In the genomic region with DNA sequence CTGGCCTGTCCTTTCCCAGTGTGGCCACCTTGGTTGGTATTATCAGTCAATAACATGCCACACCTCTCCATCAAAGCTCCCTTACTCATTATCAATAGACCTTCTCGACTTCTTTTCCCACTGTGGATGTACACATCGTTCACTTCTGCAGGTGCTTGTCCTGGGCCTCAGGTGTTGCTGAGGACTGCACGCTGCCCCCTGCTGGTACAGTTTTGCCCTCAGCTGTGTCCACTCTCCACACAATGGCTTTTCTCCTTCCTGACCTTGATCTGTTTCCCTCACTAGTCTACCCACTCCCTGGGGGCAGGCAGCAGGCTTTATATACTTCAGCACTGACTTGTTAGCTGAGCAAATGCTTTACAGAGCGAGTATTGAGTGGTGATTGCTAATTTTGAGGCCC, we compare ENCODE assay signal across 10 mouse cellular contexts. TPM values are rescaled to one million over a fixed set of nuclear protein-coding genes. Genes with fewer than 3 reads are reported as not detected.
A peak's percentile ranks its signal among the peaks of the same experiment; 100 is the strongest.
DNase-seq lines count a peak whose midpoint lies in the region; ATAC-seq and TF ChIP-seq lines count a peak whose summit lies in the region.
"Had no signal": no experiment of that assay in that cellular context is flagged by ENCODE, and none has a peak within 500 bp of the region (broad histone marks: within the 10 kb centered on the region; RNA-seq: fewer than 3 reads in every experiment).

No protein-coding gene starts in this region.

- H3K36me3 ChIP-seq in intestine, postnatal 0 days (ENCODE audit: control insufficient read depth, insufficient read depth): no peaks in the 10 kb centered on the region
- no peaks in the 10 kb centered on the region for H3K36me3 ChIP-seq in intestine, embryonic 15.5 days

- intact Hi-C loops in left cerebral cortex, postnatal 14 days (cut with DNase I): no loop called here

- no peaks in the 10 kb centered on the region for H3K9me3 ChIP-seq in intestine, postnatal 0 days (ENCODE audit: control insufficient read depth)
- H3K9me3 ChIP-seq in intestine, embryonic 15.5 days: no peaks in the 10 kb centered on the region

- WGBS in intestine, postnatal 0 days: 24% methylated on average over 4 of the region's 4 CpGs
- 34% methylated on average over 4 of the region's 4 CpGs for WGBS in intestine, embryonic 15.5 days

- no peak overlapping the region for H3K27ac ChIP-seq in intestine, postnatal 0 days (ENCODE audit: low read depth, low read length)
- H3K27ac ChIP-seq in intestine, embryonic 15.5 days: no peak overlapping the region
- H3K27ac ChIP-seq: macrophage had no signal

- no peak overlapping the region for H3K4me3 ChIP-seq in intestine, postnatal 0 days (ENCODE audit: low read depth, low read length)
- no peak overlapping the region for H3K4me3 ChIP-seq in intestine, embryonic 15.5 days (replicated peaks)

- H3K27me3 ChIP-seq in intestine, postnatal 0 days (replicated peaks; ENCODE audit: control insufficient read depth, insufficient read depth, low read length): no peaks in the 10 kb centered on the region; the same call in 1 of the 2 replicates
- no peaks in the 10 kb centered on the region; the same call in 1 of the 2 replicates for H3K27me3 ChIP-seq in intestine, embryonic 15.5 days (replicated peaks)

- H3K4me1 ChIP-seq in intestine, postnatal 0 days (replicated peaks; ENCODE audit: control insufficient read depth, insufficient read depth, low read length): no peaks in the 10 kb centered on the region
- no peaks in the 10 kb centered on the region for H3K4me1 ChIP-seq in intestine, embryonic 15.5 days (replicated peaks)

- peak; percentile 80 for TF ChIP-seq CTCF in intestine, postnatal 0 days (IDR thresholded peaks at IDR 0.05; ENCODE audit: low read depth)

- peak; percentile 44 for DNase-seq in ES-CJ7 (ENCODE audit: low read depth, low spot score)
- DNase-seq in embryo, embryonic 11 days: peak; percentile 30
- no peak for DNase-seq in left cerebral cortex, postnatal 14 days (ENCODE audit: low spot score in 2 of 2)
- no peak for DNase-seq in Muller cell, postnatal 12 days (ENCODE audit: inconsistent ontology term)

- H3K4me2 ChIP-seq in intestine, postnatal 0 days (replicated peaks; ENCODE audit: low read depth): no peak overlapping the region
- no peak overlapping the region for H3K4me2 ChIP-seq in intestine, embryonic 15.5 days (replicated peaks)

- H3K9ac ChIP-seq in intestine, postnatal 0 days (ENCODE audit: low read depth, low read length): no peak overlapping the region
- no peak overlapping the region for H3K9ac ChIP-seq in intestine, embryonic 15.5 days

- ATAC-seq in intestine, postnatal 0 days: no peak
- ATAC-seq in intestine, embryonic 15.5 days: no peak
- ATAC-seq in megakaryocyte-erythroid progenitor cell, adult 5-6 weeks (replicated peaks; ENCODE audit: low FRiP score, low TSS enrichment, poor library complexity, severe bottlenecking): peak; percentile 69
- ATAC-seq in frontal cortex, adult (ENCODE audit: low TSS enrichment): no peak

RNA-seq across cellular contexts. Expression of a gene that starts 1.8 kb away (rescaled TPM):
- polyA plus RNA-seq in intestine, postnatal 0 days (2015; fragmentation: Nextera tagmentation; extraction: Ambion mirVana): 35.8 and 41.2 TPM in 2 replicates
- 10.2 TPM in 2 replicates for polyA plus RNA-seq in intestine, embryonic 15.5 days (2015; fragmentation: Nextera tagmentation; extraction: Ambion mirVana)
- 2.0 and 4.4 TPM in 2 replicates for total RNA-seq in megakaryocyte-erythroid progenitor cell, adult 5-6 weeks (2014; fragmentation: Nextera tagmentation)
- 12.4 and 31.9 TPM in 2 replicates for total RNA-seq in megakaryocyte-erythroid progenitor cell, adult 5-6 weeks (2017)
- total RNA-seq in left cerebral cortex, postnatal 14 days (2021): 1 to 10 TPM; 1.6 to 1.7 TPM

RNA-seq across cellular contexts. Expression of a gene that starts 19.8 kb away (rescaled TPM):
- polyA plus RNA-seq in intestine, postnatal 0 days (2015; fragmentation: Nextera tagmentation; extraction: Ambion mirVana): 24.1 and 25.1 TPM in 2 replicates
- polyA plus RNA-seq in intestine, embryonic 15.5 days (2015; fragmentation: Nextera tagmentation; extraction: Ambion mirVana): 6.9 and 7.4 TPM in 2 replicates
- total RNA-seq in megakaryocyte-erythroid progenitor cell, adult 5-6 weeks (2014; fragmentation: Nextera tagmentation): 5.9 TPM in 1 of 2 replicates, not detected in the other
- total RNA-seq in megakaryocyte-erythroid progenitor cell, adult 5-6 weeks (2017): 15.0 and 24.9 TPM in 2 replicates
- total RNA-seq in left cerebral cortex, postnatal 14 days (2021): 1 to 10 TPM in 1 of 2 experiments, under 1 TPM in 1; 0.99 to 2.4 TPM

RNA-seq across cellular contexts. Expression of a gene that starts 28.4 kb away (rescaled TPM):
- polyA plus RNA-seq in intestine, postnatal 0 days (2015; fragmentation: Nextera tagmentation; extraction: Ambion mirVana): 53.8 and 53.9 TPM in 2 replicates
- 17.1 and 21.4 TPM in 2 replicates for polyA plus RNA-seq in intestine, embryonic 15.5 days (2015; fragmentation: Nextera tagmentation; extraction: Ambion mirVana)
- total RNA-seq in megakaryocyte-erythroid progenitor cell, adult 5-6 weeks (2014; fragmentation: Nextera tagmentation): 20.3 and 24.1 TPM in 2 replicates
- 68.7 and 80.9 TPM in 2 replicates for total RNA-seq in megakaryocyte-erythroid progenitor cell, adult 5-6 weeks (2017)
- 1 to 10 TPM; 1.1 to 2.1 TPM for total RNA-seq in left cerebral cortex, postnatal 14 days (2021)

RNA-seq across cellular contexts. Expression of a gene that starts 39.6 kb away (rescaled TPM):
- polyA plus RNA-seq in intestine, postnatal 0 days (2015; fragmentation: Nextera tagmentation; extraction: Ambion mirVana): not detected in 2 replicates
- not detected in 2 replicates for polyA plus RNA-seq in intestine, embryonic 15.5 days (2015; fragmentation: Nextera tagmentation; extraction: Ambion mirVana)
- total RNA-seq in megakaryocyte-erythroid progenitor cell, adult 5-6 weeks (2014; fragmentation: Nextera tagmentation): 0.50 TPM in 1 of 2 replicates, not detected in the other
- not detected in 2 replicates for total RNA-seq in megakaryocyte-erythroid progenitor cell, adult 5-6 weeks (2017)
- total RNA-seq in left cerebral cortex, postnatal 14 days (2021): not detected
- total RNA-seq: hematopoietic stem cell, adult 5-6 weeks had no signal

RNA-seq across cellular contexts. Expression of a gene that starts 47.1 kb away (rescaled TPM):
- polyA plus RNA-seq in intestine, postnatal 0 days (2015; fragmentation: Nextera tagmentation; extraction: Ambion mirVana): 0.17 and 0.30 TPM in 2 replicates
- 0.06 and 0.13 TPM in 2 replicates for polyA plus RNA-seq in intestine, embryonic 15.5 days (2015; fragmentation: Nextera tagmentation; extraction: Ambion mirVana)
- total RNA-seq in megakaryocyte-erythroid progenitor cell, adult 5-6 weeks (2014; fragmentation: Nextera tagmentation): 8.7 and 32.0 TPM in 2 replicates
- 7.8 and 10.4 TPM in 2 replicates for total RNA-seq in megakaryocyte-erythroid progenitor cell, adult 5-6 weeks (2017)
- total RNA-seq in left cerebral cortex, postnatal 14 days (2021): under 1 TPM in 1 of 2 experiments, not detected in 1; 0.15 TPM

Comparison
In these comparisons a context has a peak if more than half of its experiments do, and no peak if none do; other contexts are left out.
1. DNase-seq: peak in ES-CJ7 (single experiment) and embryo, embryonic 11 days (single experiment); none in left cerebral cortex, postnatal 14 days (0 of 2) and Muller cell, postnatal 12 days (single experiment).
2. RNA of a gene that starts 28.4 kb away (total RNA-seq): 20.3 to 80.9 TPM in megakaryocyte-erythroid progenitor cell, adult 5-6 weeks; 1.1 to 2.1 TPM in left cerebral cortex, postnatal 14 days; every median in the first group is over 4 times any median in the second.